Mouse (Mus musculus): ENCODE data around the gene Shtn1. TPM values are rescaled to one million over a fixed set of nuclear protein-coding genes. Genes with fewer than 3 reads are reported as not detected.
A peak's percentile ranks its signal among the peaks of the same experiment; 100 is the strongest.

Gene Shtn1
- polyA plus RNA-seq, 1 experiment, result 1.7 TPM

- 0 out of 2 replicates have a peak within 1 kb of the TSS, but pooled peaks have one; percentile 26 for H3K27ac ChIP-seq (ENCODE audit: control insufficient read depth, insufficient read depth, low read length)
- TF ChIP-seq CTCF (IDR thresholded peaks at IDR 0.05; ENCODE audit: borderline replicate concordance, control insufficient read depth, extremely low read depth, insufficient read depth, low read length, poor library complexity) (no peak), POLR2A (IDR thresholded peaks at IDR 0.05; ENCODE audit: control insufficient read depth, extremely low read depth, insufficient read depth, low read length, poor library complexity) (0 out of 2 replicates have a peak, but pooled peaks have one; percentile 45)
- DNase-seq, result peak; percentile 93
- H3K36me3 ChIP-seq (ENCODE audit: control insufficient read depth, insufficient read depth, low read length), result no peaks in the 10 kb centered on the region
- no peaks in the 10 kb centered on the region for H3K27me3 ChIP-seq (ENCODE audit: control insufficient read depth, insufficient read depth, low read length)
- peak within 1 kb of the TSS; percentile 62 for H3K4me3 ChIP-seq (ENCODE audit: control insufficient read depth, insufficient read depth, low read length)
- H3K4me1 ChIP-seq (replicated peaks; ENCODE audit: control insufficient read depth, insufficient read depth, low read length), result peaks cover 10% of the 10 kb centered on the region
- WGBS, result 1% methylated on average over 65 of the region's 65 CpGs
These were observed 132.8 kb downstream of the Shtn1 start, which contains the start of the genes Eno4 and Hspa12a for GRCm38 (mm10) chr19:58942841-58943828. Gene Eno4 (plus strand): TSS chr19:58943425. Gene Hspa12a (minus strand): TSS chr19:58943654.

GRCm38 (mm10) chr19:58933062-58933461, 142.8 kb downstream of the Shtn1 start:
- H3K4me3 ChIP-seq (ENCODE audit: control insufficient read depth, insufficient read depth, low read length), result no peak overlapping the region
- H3K4me1 ChIP-seq (replicated peaks; ENCODE audit: control insufficient read depth, insufficient read depth, low read length), result no peaks in the 10 kb centered on the region
- H3K27me3 ChIP-seq (ENCODE audit: control insufficient read depth, insufficient read depth, low read length), result no peaks in the 10 kb centered on the region
- H3K27ac ChIP-seq (ENCODE audit: control insufficient read depth, insufficient read depth, low read length), result no peak overlapping the region
- no peak for TF ChIP-seq POLR2A (IDR thresholded peaks at IDR 0.05; ENCODE audit: control insufficient read depth, extremely low read depth, insufficient read depth, low read length, poor library complexity)
- no peak for DNase-seq
- 56% methylated on average over 4 of the region's 4 CpGs for WGBS
- no peaks in the 10 kb centered on the region for H3K36me3 ChIP-seq (ENCODE audit: control insufficient read depth, insufficient read depth, low read length)

GRCm38 (mm10) chr19:58931081-58931800, 144.7 kb downstream of the Shtn1 start:
- Histone ChIP-seq H3K4me1 (replicated peaks; ENCODE audit: control insufficient read depth, insufficient read depth, low read length) (no peaks in the 10 kb centered on the region), H3K36me3 (ENCODE audit: control insufficient read depth, insufficient read depth, low read length) (no peaks in the 10 kb centered on the region), H3K4me3 (ENCODE audit: control insufficient read depth, insufficient read depth, low read length) (no peak overlapping the region), H3K27me3 (ENCODE audit: control insufficient read depth, insufficient read depth, low read length) (no peaks in the 10 kb centered on the region), H3K27ac (ENCODE audit: control insufficient read depth, insufficient read depth, low read length) (no peak overlapping the region)
- no peak for DNase-seq
- WGBS, result 76% methylated on average over 16 of the region's 16 CpGs
- TF ChIP-seq CTCF (IDR thresholded peaks at IDR 0.05; ENCODE audit: borderline replicate concordance, control insufficient read depth, extremely low read depth, insufficient read depth, low read length, poor library complexity), result no peak
- TF ChIP-seq POLR2A (IDR thresholded peaks at IDR 0.05; ENCODE audit: control insufficient read depth, extremely low read depth, insufficient read depth, low read length, poor library complexity), result no peak

Other genes with a start within 250 kb of the Shtn1 start
- gene Eno4, start 132.7 kb downstream of the Shtn1 start, polyA plus RNA-seq (2012; rRNA removed), result 0.09 and 0.14 TPM in 2 replicates
- 1.5 and 3.3 TPM in 2 replicates for gene Hspa12a, start 132.4 kb downstream of the Shtn1 start, polyA plus RNA-seq (2012; rRNA removed)
- not detected in 2 replicates for gene Vax1, start 94.0 kb upstream of the Shtn1 start, polyA plus RNA-seq (2012; rRNA removed)
- gene Kcnk18, start 143.1 kb upstream of the Shtn1 start, polyA plus RNA-seq (2012; rRNA removed), result not detected in 2 replicates
- 0.93 and 1.0 TPM in 2 replicates for gene Slc18a2, start 184.8 kb upstream of the Shtn1 start, polyA plus RNA-seq (2012; rRNA removed)
- 3,486 and 3,839 TPM in 2 replicates for gene Rps12-ps3, start 246.2 kb upstream of the Shtn1 start, polyA plus RNA-seq (2012; rRNA removed)

All from thymus, adult 2 months (tissue).